Mouse (Mus musculus) hindbrain, embryonic 12.5 days (tissue): ENCODE measurements around the gene Rft1. TPM values are rescaled to one million over a fixed set of nuclear protein-coding genes. Genes with fewer than 3 reads are reported as not detected.

ENCODE experiments used
- ATAC-seq: fragments of 200-750 bp; cut with Nextera tagmentation; 2 replicates; pipeline ENCODE4 v1.8.0; 2017; ENCODE audit warnings: moderate TSS enrichment; ENCODE audit not compliant: low FRiP score
- H3K27ac ChIP-seq: fragments of 300-500 bp; sonication (generic); 2 replicates; pipeline ENCODE4 v1.5.1; 2016; ENCODE audit warnings: mild to moderate bottlenecking
- H3K27me3 ChIP-seq: fragments of 300-500 bp; sonication (generic); 2 replicates; pipeline ENCODE4 v1.6.1; 2016; ENCODE audit warnings: mild to moderate bottlenecking
- H3K36me3 ChIP-seq: fragments of 300-500 bp; sonication (generic); 2 replicates; pipeline ENCODE4 v1.6.1; 2016; ENCODE audit warnings: mild to moderate bottlenecking
- H3K4me1 ChIP-seq: fragments of 300-500 bp; sonication (generic); 2 replicates; pipeline ENCODE4 v1.6.1; 2016
- H3K4me2 ChIP-seq: fragments of 300-500 bp; sonication (generic); replicated peaks from 2 replicates; pipeline ENCODE4 v1.6.1; 2016; ENCODE audit warnings: mild to moderate bottlenecking
- H3K4me3 ChIP-seq: fragments of 300-500 bp; sonication (generic); 2 replicates; pipeline ENCODE4 v1.5.1; 2016; ENCODE audit warnings: mild to moderate bottlenecking
- H3K9ac ChIP-seq: fragments of 300-500 bp; sonication (generic); 2 replicates; pipeline ENCODE4 v1.6.1; 2016; ENCODE audit warnings: mild to moderate bottlenecking, moderate library complexity
- H3K9me3 ChIP-seq: fragments of 300-500 bp; sonication (generic); replicated peaks from 2 replicates; pipeline ENCODE4 v1.6.1; 2016; ENCODE audit warnings: mild to moderate bottlenecking
- WGBS: fragments of 180-500 bp; shearing (Covaris S2); methylation state at CpG from one replicate; pipeline ENCODE4 v1.1.7; 2016; 5-methylcytosine and 5-hydroxymethylcytosine counted together
- polyA plus RNA-seq: library from polyadenylated mRNA; unstranded; fragments of >200 nt; fragmentation: Nextera tagmentation; extraction: Ambion mirVana; gene quantifications from 2 replicates; pipeline ENCODE4 v1.2.1, GENCODE M21; 2016

The Rft1 gene
- polyA plus RNA-seq, 1 experiment from 2014 or later, result 13.1 TPM

DNA sequence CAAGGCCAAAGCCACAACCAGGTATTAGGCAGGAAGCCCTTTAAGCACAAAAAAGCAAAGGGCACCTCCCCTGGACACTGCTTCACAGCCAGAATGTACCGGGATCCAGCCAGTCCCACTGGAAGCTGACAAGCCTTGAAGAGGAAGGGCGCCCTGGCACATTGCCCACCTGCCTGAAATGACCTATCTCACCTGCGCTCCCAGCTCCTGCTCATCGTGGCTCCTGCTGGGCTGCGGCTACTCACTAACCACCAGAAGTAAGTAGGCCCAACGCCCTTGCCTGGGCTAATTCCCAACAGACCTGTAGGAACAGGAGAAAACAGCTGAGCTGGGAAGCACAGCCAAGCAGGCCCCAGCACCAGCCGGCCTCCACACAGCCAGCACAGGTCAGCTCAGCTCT lies 32.0 kb upstream of the Rft1 start:
- Histone ChIP-seq H3K27ac (no peak overlapping the region), H3K36me3 (no peaks in the 10 kb centered on the region), H3K9ac (no peak overlapping the region), H3K4me1 (peaks cover 25% of the 10 kb centered on the region), H3K4me2 (no peak overlapping the region), H3K4me3 (no peak overlapping the region), H3K9me3 (no peaks in the 10 kb centered on the region), H3K27me3 (peaks cover 19% of the 10 kb centered on the region)
- no peak for ATAC-seq
- 76% methylated on average over 7 of the region's 7 CpGs for WGBS

DNA sequence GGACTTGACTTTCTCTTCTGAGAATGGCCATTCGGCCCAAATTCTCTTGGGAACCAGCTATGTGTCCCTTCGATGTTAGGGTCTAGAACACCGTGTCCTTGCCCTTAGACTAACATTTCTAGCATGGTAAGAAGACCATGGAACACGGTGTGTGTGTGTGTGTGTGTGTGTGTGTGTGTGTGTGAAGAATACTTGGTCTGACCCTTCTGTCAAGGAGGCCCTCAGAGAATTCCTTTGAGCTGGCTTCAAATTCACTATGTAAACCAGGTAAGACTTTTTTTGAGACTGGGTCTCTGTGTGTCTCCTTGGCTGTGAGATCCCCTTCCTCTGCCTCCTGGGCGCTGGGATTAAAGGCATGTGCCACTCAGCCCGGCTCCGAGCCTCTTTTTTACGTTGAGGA lies 31.6 kb upstream of the Rft1 start:
- H3K36me3 ChIP-seq, result no peaks in the 10 kb centered on the region
- peaks cover 25% of the 10 kb centered on the region for H3K4me1 ChIP-seq
- 93% methylated on average over 8 of the region's 8 CpGs for WGBS
- no peak overlapping the region for H3K4me2 ChIP-seq
- no peak overlapping the region for H3K4me3 ChIP-seq
- no peaks in the 10 kb centered on the region for H3K9me3 ChIP-seq
- no peak for ATAC-seq
- H3K9ac ChIP-seq, result no peak overlapping the region
- H3K27ac ChIP-seq, result no peak overlapping the region
- H3K27me3 ChIP-seq, result peaks cover 19% of the 10 kb centered on the region

GRCm38 (mm10) chr14:30624277-30624721 lies 29.9 kb upstream of the Rft1 start:
- Histone ChIP-seq H3K4me1 (peaks cover 25% of the 10 kb centered on the region), H3K4me3 (peak overlapping the region; percentile 65), H3K27ac (no peak overlapping the region), H3K27me3 (peaks cover 19% of the 10 kb centered on the region), H3K9ac (no peak overlapping the region), H3K9me3 (no peaks in the 10 kb centered on the region), H3K36me3 (no peaks in the 10 kb centered on the region), H3K4me2 (peak overlapping the region; percentile 65)
- ATAC-seq, result no peak
- 65% methylated on average over 8 of the region's 8 CpGs for WGBS

DNA sequence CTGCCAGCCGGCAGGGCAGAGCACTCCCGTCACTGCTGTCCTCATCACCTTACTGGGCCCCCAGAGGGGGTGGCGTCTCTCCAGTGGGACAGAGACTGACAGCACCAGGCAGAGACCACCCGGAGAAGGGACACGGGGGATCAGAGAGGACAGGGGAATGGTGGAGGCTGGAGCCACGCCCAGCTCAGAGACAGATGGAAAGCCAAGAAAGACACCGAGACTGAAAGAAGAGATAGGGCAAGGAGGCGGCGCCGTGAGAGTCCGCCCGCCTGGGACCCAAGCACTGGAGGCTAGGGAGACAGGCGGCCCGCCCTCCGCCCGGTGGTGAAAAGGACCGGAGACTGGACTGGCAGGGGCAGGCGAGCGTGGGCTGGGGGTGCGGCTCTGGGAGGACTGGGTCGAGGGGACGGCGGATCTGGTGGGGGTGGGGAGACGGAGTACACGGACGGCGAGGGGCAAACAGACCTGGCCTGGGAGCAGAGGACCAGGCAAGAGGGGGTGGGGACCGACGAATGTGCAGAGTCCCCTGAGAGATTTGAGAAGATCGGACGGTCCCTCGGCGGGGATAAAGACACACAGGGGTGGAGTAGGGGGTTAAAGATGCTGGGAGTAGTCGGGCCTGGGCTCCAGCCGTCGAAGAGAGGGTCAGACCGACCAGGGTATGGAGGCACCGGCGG lies 28.9 kb upstream of the Rft1 start:
- H3K36me3 ChIP-seq, result no peaks in the 10 kb centered on the region
- H3K4me2 ChIP-seq, result peak overlapping the region; percentile 65
- H3K9me3 ChIP-seq, result no peaks in the 10 kb centered on the region
- H3K27ac ChIP-seq, result 0 out of 2 replicates have a peak overlapping the region, but pooled peaks have one; percentile 7
- H3K4me3 ChIP-seq, result peak overlapping the region; percentile 65
- peak overlapping the region; percentile 71 for H3K9ac ChIP-seq
- peaks cover 19% of the 10 kb centered on the region for H3K27me3 ChIP-seq
- H3K4me1 ChIP-seq, result peaks cover 25% of the 10 kb centered on the region
- WGBS, result 1% methylated on average over 39 of the region's 39 CpGs
- ATAC-seq, result peak; percentile 18

DNA sequence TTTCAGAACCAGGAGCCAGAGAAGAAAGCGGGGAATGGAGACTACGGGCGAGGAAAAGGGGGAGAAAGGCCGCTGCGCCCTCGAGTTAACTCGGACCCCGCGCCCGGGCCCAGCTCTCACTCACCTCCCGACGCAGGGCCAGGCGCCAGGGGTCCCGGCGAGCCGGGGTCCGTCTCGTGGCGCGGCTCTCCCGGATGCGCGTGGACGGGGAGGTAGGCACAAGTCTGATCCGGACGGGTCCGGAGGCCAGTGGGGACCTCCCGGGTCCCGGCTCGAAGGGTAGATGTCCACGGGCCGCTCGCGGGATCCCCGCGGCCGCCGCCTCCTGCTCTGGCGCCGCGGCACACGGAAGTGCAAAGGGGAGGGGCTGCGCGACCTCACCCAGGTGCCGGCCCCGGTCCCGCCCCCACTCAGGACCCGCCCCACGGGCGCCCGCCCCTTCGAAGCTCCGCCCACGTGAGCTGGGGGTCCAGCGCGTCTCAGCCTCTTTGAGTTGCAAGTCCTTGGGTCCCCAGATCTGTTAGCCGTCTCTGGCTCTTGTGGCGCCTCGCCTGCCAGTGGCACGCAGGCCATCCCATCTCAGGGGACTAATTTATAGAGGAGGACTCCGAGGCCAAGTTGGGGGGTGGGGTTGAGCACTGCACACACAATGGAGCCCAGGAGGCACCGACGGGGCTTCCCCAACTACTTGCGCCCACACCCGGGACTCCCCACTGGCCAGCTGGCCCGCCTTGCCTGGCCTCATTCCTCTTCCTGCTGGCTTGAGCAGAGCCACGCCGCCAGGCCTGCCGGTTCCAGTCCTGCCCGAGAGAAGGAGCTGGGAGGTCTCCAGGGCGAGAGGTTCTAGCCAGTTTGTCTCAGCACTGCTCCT lies 28.1 kb upstream of the Rft1 start, which contains the start of gene Prkcd:
TSS of gene Prkcd (minus strand) at position 355 of the 871 bp plus-strand sequence.
- under 1% methylated on average over 71 of the region's 71 CpGs for WGBS

GRCm38 (mm10) chr14:30626756-30627742 lies 27.1 kb upstream of the Rft1 start:
- H3K27ac ChIP-seq, result no peak overlapping the region
- ATAC-seq, result 0 out of 2 replicates have a peak, but pooled peaks have one; percentile 6
- no peaks in the 10 kb centered on the region for H3K9me3 ChIP-seq
- H3K4me2 ChIP-seq, result peak overlapping the region; percentile 65
- H3K36me3 ChIP-seq, result no peaks in the 10 kb centered on the region
- 52% methylated on average over 12 of the region's 12 CpGs for WGBS
- peaks cover 25% of the 10 kb centered on the region for H3K4me1 ChIP-seq
- H3K27me3 ChIP-seq, result peaks cover 19% of the 10 kb centered on the region
- H3K9ac ChIP-seq, result peak overlapping the region; percentile 71; the same call in 1 of the 2 replicates
- peak overlapping the region; percentile 65; the same call in 1 of the 2 replicates for H3K4me3 ChIP-seq

More for the DNA sequence above, 28.1 kb upstream of the Rft1 start, which contains the start of gene Prkcd:
- ATAC-seq, result peak; percentile 45
- Histone ChIP-seq H3K9ac (peak within 1 kb of the TSS; percentile 71), H3K4me1 (peaks cover 25% of the 10 kb centered on the region), H3K4me3 (peak within 1 kb of the TSS; percentile 65), H3K27me3 (peaks cover 19% of the 10 kb centered on the region), H3K4me2 (peak within 1 kb of the TSS; percentile 65), H3K9me3 (no peaks in the 10 kb centered on the region), H3K27ac (peak within 1 kb of the TSS; percentile 9; the same call in 1 of the 2 replicates), H3K36me3 (no peaks in the 10 kb centered on the region)

DNA sequence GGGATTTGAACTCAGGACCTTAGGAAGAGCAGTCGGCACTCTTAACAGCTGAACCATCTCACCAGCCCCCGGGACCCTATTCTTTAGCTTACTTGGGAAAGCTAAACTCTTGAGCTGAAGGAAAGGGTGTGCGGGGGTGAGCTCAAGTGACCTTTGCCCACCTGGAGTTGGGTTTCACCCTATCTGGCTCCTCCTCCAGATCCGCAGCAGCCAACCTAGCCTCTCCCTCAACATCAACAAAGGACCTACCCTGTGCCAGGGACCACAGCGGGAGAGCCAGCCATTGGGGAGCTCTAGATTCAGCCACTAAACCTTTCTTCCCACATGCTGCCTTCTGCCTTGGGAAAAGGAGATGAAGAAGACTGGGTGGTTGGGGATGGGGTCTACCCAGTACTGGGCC lies 25.9 kb upstream of the Rft1 start:
- peaks cover 19% of the 10 kb centered on the region for H3K27me3 ChIP-seq
- no peaks in the 10 kb centered on the region for H3K9me3 ChIP-seq
- WGBS, result 88% methylated on average over 5 of the region's 5 CpGs

DNA sequence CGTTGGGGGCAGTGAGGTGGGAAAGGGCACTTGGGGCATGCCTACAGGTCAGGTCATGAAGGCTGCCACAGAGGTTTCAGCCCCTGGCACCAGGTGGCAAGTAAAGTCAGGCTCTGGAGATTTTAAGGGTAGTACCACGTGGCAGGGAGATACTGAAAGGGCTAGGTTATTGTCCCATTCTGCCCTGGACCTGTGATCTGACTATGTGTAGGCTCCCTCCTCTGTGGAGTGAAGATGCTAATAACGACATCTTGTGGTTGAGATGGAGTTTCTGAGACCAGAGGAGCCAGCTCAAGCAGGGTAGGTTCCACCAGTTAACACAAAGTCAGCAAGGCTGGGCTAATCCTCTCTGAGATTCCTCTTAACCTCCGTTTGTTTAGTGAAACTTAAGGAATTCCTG lies 24.3 kb upstream of the Rft1 start:
- no peak overlapping the region for H3K27ac ChIP-seq
- no peak overlapping the region for H3K4me2 ChIP-seq
- H3K27me3 ChIP-seq, result peaks cover 14% of the 10 kb centered on the region
- H3K4me3 ChIP-seq, result no peak overlapping the region
- no peaks in the 10 kb centered on the region for H3K9me3 ChIP-seq
- H3K4me1 ChIP-seq, result peaks cover 21% of the 10 kb centered on the region
- ATAC-seq, result no peak
- H3K9ac ChIP-seq, result no peak overlapping the region
- WGBS, result 58% methylated on average over 4 of the region's 4 CpGs
- H3K36me3 ChIP-seq, result no peaks in the 10 kb centered on the region

More for the DNA sequence above, 25.9 kb upstream of the Rft1 start:
- peaks cover 25% of the 10 kb centered on the region for H3K4me1 ChIP-seq
- no peak overlapping the region for H3K4me2 ChIP-seq
- ATAC-seq, result no peak
- no peaks in the 10 kb centered on the region for H3K36me3 ChIP-seq
- H3K27ac ChIP-seq, result no peak overlapping the region
- H3K4me3 ChIP-seq, result no peak overlapping the region
- no peak overlapping the region for H3K9ac ChIP-seq

DNA sequence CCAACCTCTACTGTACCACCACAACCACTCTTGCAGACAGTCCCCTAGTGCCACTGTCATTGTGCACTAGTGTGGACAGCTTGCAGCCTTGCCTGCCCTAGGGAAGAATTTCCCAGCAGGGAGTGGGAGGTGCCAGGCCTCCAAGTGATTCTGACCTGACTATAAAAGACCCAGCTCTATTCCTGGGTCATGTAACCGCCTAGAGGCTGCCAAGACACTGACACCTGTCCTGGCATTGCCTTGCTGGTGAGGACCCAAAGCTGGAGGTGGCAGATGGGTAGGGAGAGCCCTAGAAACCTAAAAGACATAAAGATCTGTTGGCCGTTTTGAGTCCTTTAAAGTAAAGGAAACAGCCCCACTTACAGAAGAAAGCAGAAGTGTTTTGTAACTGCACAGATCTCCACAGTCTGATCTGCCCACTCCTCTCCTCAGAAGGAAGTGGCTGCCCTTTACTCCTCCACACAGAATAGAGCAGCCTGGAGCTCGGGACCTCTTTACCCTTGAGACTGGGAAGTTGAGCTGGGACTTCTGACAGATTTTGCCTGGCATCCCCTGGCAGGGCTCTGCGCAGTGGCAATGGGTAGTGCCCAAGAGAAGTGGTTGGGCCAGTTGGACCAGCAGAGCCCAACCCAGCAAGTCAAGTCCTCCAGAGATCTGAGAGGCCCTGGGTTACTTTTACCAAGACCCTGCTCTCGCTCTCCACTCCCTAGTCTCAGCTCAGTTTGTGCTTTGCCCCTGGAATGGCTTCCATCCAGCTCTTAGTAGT lies 23.2 kb upstream of the Rft1 start:
- peaks cover 10% of the 10 kb centered on the region; the same call in 1 of the 2 replicates for H3K4me1 ChIP-seq
- no peaks in the 10 kb centered on the region for H3K36me3 ChIP-seq
- no peak for ATAC-seq
- peaks cover 5% of the 10 kb centered on the region for H3K27me3 ChIP-seq
- no peak overlapping the region for H3K4me2 ChIP-seq
- H3K27ac ChIP-seq, result no peak overlapping the region
- H3K9me3 ChIP-seq, result no peaks in the 10 kb centered on the region
- no peak overlapping the region for H3K9ac ChIP-seq
- no peak overlapping the region for H3K4me3 ChIP-seq
- WGBS, result 80% methylated on average over 5 of the region's 5 CpGs

- no peaks in the 10 kb centered on the region for H3K27me3 ChIP-seq
- H3K36me3 ChIP-seq, result no peaks in the 10 kb centered on the region
- no peak overlapping the region for H3K4me2 ChIP-seq
- ATAC-seq, result no peak
- H3K9ac ChIP-seq, result no peak overlapping the region
- peaks cover 3% of the 10 kb centered on the region; the same call in 1 of the 2 replicates for H3K4me1 ChIP-seq
- H3K27ac ChIP-seq, result no peak overlapping the region
- WGBS, result 33% methylated on average over 2 of the region's 2 CpGs
- no peak overlapping the region for H3K4me3 ChIP-seq
- H3K9me3 ChIP-seq, result no peaks in the 10 kb centered on the region
Measured at GRCm38 (mm10) chr14:30631834-30632233, 22.3 kb upstream of the Rft1 start.

DNA sequence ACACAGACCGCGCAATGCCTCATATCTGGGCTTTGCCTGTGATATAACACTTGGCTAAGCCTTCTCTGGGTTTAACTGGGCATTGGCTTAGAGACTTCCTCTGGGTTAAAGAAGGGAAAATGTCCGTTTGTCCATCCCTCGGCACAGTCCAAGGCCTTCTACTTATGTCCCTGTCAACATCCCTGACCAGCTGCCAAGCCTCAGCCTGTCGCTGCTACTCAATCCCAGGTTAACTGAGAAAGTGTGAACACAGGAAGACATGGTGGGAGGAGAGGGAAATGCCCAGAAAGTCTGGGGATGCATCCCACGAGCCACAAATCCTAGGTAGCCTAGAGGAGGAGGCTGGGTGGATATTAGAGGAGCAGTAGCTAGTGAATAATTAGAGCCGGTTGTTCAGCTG lies 20.5 kb upstream of the Rft1 start:
- Histone ChIP-seq H3K36me3 (no peaks in the 10 kb centered on the region), H3K27me3 (no peaks in the 10 kb centered on the region), H3K4me1 (peaks cover 3% of the 10 kb centered on the region; the same call in 1 of the 2 replicates), H3K4me2 (no peak overlapping the region), H3K9ac (no peak overlapping the region), H3K9me3 (no peaks in the 10 kb centered on the region), H3K4me3 (no peak overlapping the region), H3K27ac (no peak overlapping the region)
- WGBS, result 79% methylated on average over 7 of the region's 7 CpGs
- ATAC-seq, result no peak
